Mouse (Mus musculus) heart, embryonic 16.5 days (tissue): ENCODE results near the gene Gpm6b. TPM values are rescaled to one million over a fixed set of nuclear protein-coding genes. Genes with fewer than 3 reads are reported as not detected.

Experiments used
- ATAC-seq: fragments of 200-750 bp; cut with Nextera tagmentation; replicated peaks from 2 replicates; pipeline ENCODE4 v1.8.0; 2017; ENCODE audit warnings: moderate number of reproducible peaks; ENCODE audit not compliant: insufficient read depth, low FRiP score; ENCODE audit errors: extremely low read depth
- H3K27ac ChIP-seq: fragments of 300-500 bp; sonication (generic); 2 replicates; pipeline ENCODE4 v1.5.1; 2014; ENCODE audit warnings: mild to moderate bottlenecking, low read length, control low read depth, moderate library complexity
- H3K27me3 ChIP-seq: fragments of 300-500 bp; sonication (generic); 2 replicates; pipeline ENCODE4 v1.6.1; 2014; ENCODE audit warnings: low read length, mixed read lengths; ENCODE audit not compliant: control insufficient read depth, insufficient read depth
- H3K36me3 ChIP-seq: fragments of 300-500 bp; sonication (generic); 2 replicates; pipeline ENCODE4 v1.6.1; 2014; ENCODE audit not compliant: control insufficient read depth, insufficient read depth
- H3K4me1 ChIP-seq: fragments of 300-500 bp; sonication (generic); 2 replicates; pipeline ENCODE4 v1.6.1; 2014; ENCODE audit warnings: low read length, mixed read lengths; ENCODE audit not compliant: control insufficient read depth, insufficient read depth
- H3K4me2 ChIP-seq: fragments of 300-500 bp; sonication (generic); 2 replicates; pipeline ENCODE4 v1.6.1; 2014; ENCODE audit warnings: low read depth, mild to moderate bottlenecking, control low read depth, low read length
- H3K4me3 ChIP-seq: fragments of 300-500 bp; sonication (generic); 2 replicates; pipeline ENCODE4 v1.5.1; 2014; ENCODE audit warnings: mild to moderate bottlenecking, control low read depth, low read length
- H3K9ac ChIP-seq: fragments of 300-500 bp; sonication (generic); 2 replicates; pipeline ENCODE4 v1.6.1; 2014; ENCODE audit warnings: low read length, control low read depth
- H3K9me3 ChIP-seq: fragments of 300-500 bp; sonication (generic); replicated peaks from 2 replicates; pipeline ENCODE4 v1.6.1; 2016; ENCODE audit warnings: low read length; ENCODE audit not compliant: control insufficient read depth
- WGBS: fragments of 180-500 bp; shearing (Covaris S2); extraction: QIAGEN DNeasy Blood & Tissue Kit; methylation state at CpG from one replicate; pipeline ENCODE4 v1.1.7; 2014; 5-methylcytosine and 5-hydroxymethylcytosine counted together
- polyA plus RNA-seq: library from polyadenylated mRNA; unstranded; fragments of >200 nt; fragmentation: Nextera tagmentation; extraction: Ambion mirVana; gene quantifications from 2 replicates; pipeline ENCODE4 v1.2.1, GENCODE M21; 2015

Gene Gpm6b
- polyA plus RNA-seq, 1 experiment from 2014 or later = 6.5 TPM

- no peaks in the 10 kb centered on the region for H3K9me3 ChIP-seq
- H3K27me3 ChIP-seq = no peaks in the 10 kb centered on the region
- H3K27ac ChIP-seq = no peak overlapping the region
- no peaks in the 10 kb centered on the region for H3K4me1 ChIP-seq
- no peak for ATAC-seq
- no peak overlapping the region for H3K4me3 ChIP-seq
- no peaks in the 10 kb centered on the region for H3K36me3 ChIP-seq
- WGBS = 60% methylated on average over 9 of the region's 9 CpGs
- no peak overlapping the region for H3K4me2 ChIP-seq
- H3K9ac ChIP-seq = no peak overlapping the region
These were observed 48.2 kb downstream of the Gpm6b start for GRCm38 (mm10) chrX:166286760-166287483.

GRCm38 (mm10) chrX:166291266-166291665 is 52.6 kb downstream of the Gpm6b start:
- Histone ChIP-seq H3K4me3 (no peak overlapping the region), H3K36me3 (no peaks in the 10 kb centered on the region), H3K27ac (no peak overlapping the region), H3K4me2 (no peak overlapping the region), H3K9ac (no peak overlapping the region), H3K4me1 (no peaks in the 10 kb centered on the region), H3K9me3 (no peaks in the 10 kb centered on the region), H3K27me3 (no peaks in the 10 kb centered on the region)
- no peak for ATAC-seq
- 46% methylated on average over 3 of the region's 3 CpGs for WGBS

- Histone ChIP-seq H3K4me1 (no peaks in the 10 kb centered on the region), H3K27me3 (no peaks in the 10 kb centered on the region), H3K4me2 (no peak overlapping the region), H3K36me3 (no peaks in the 10 kb centered on the region), H3K9me3 (no peaks in the 10 kb centered on the region), H3K27ac (no peak overlapping the region), H3K4me3 (no peak overlapping the region), H3K9ac (no peak overlapping the region)
- no peak for ATAC-seq
- WGBS = 84% methylated on average over 3 of the region's 3 CpGs
These were observed 54.8 kb downstream of the Gpm6b start for GRCm38 (mm10) chrX:166293465-166293864.

GRCm38 (mm10) chrX:166302791-166303190 is 64.1 kb downstream of the Gpm6b start:
- Histone ChIP-seq H3K4me1 (no peaks in the 10 kb centered on the region), H3K9me3 (no peaks in the 10 kb centered on the region), H3K36me3 (no peaks in the 10 kb centered on the region), H3K27ac (no peak overlapping the region), H3K27me3 (0 out of 2 replicates have a peak, but pooled peaks cover 2% of the 10 kb centered on the region), H3K9ac (no peak overlapping the region), H3K4me2 (no peak overlapping the region), H3K4me3 (no peak overlapping the region)
- no peak for ATAC-seq
- 56% methylated on average over 2 of the region's 2 CpGs for WGBS

- H3K4me2 ChIP-seq = no peak overlapping the region
- no peak overlapping the region for H3K27ac ChIP-seq
- ATAC-seq = no peak
- no peaks in the 10 kb centered on the region for H3K9me3 ChIP-seq
- H3K4me1 ChIP-seq = no peaks in the 10 kb centered on the region
- 0 out of 2 replicates have a peak, but pooled peaks cover 2% of the 10 kb centered on the region for H3K27me3 ChIP-seq
- H3K9ac ChIP-seq = no peak overlapping the region
- H3K4me3 ChIP-seq = no peak overlapping the region
- 67% methylated on average over 2 of the region's 2 CpGs for WGBS
- no peaks in the 10 kb centered on the region for H3K36me3 ChIP-seq
These were observed 65.6 kb downstream of the Gpm6b start for GRCm38 (mm10) chrX:166304355-166304754.

GRCm38 (mm10) chrX:166307437-166308222 is 68.9 kb downstream of the Gpm6b start:
- Histone ChIP-seq H3K4me1 (no peaks in the 10 kb centered on the region), H3K27ac (no peak overlapping the region), H3K9me3 (no peaks in the 10 kb centered on the region), H3K36me3 (no peaks in the 10 kb centered on the region), H3K9ac (no peak overlapping the region), H3K4me2 (no peak overlapping the region), H3K27me3 (no peaks in the 10 kb centered on the region), H3K4me3 (no peak overlapping the region)
- ATAC-seq = no peak
- WGBS = 73% methylated on average over 7 of the region's 7 CpGs

GRCm38 (mm10) chrX:166308798-166309197 is 70.1 kb downstream of the Gpm6b start:
- no peak overlapping the region for H3K27ac ChIP-seq
- no peak overlapping the region for H3K9ac ChIP-seq
- no peaks in the 10 kb centered on the region for H3K36me3 ChIP-seq
- H3K4me2 ChIP-seq = no peak overlapping the region
- H3K27me3 ChIP-seq = no peaks in the 10 kb centered on the region
- H3K4me1 ChIP-seq = no peaks in the 10 kb centered on the region
- H3K4me3 ChIP-seq = no peak overlapping the region
- no peaks in the 10 kb centered on the region for H3K9me3 ChIP-seq
- ATAC-seq = no peak
- 30% methylated on average over 1 of the region's 1 CpGs for WGBS

- no peak for ATAC-seq
- H3K36me3 ChIP-seq = no peaks in the 10 kb centered on the region
- no peaks in the 10 kb centered on the region for H3K27me3 ChIP-seq
- no peaks in the 10 kb centered on the region for H3K4me1 ChIP-seq
- no peak overlapping the region for H3K4me3 ChIP-seq
- 68% methylated on average over 1 of the region's 1 CpGs for WGBS
- H3K27ac ChIP-seq = no peak overlapping the region
- no peak overlapping the region for H3K9ac ChIP-seq
- no peaks in the 10 kb centered on the region for H3K9me3 ChIP-seq
- H3K4me2 ChIP-seq = no peak overlapping the region
These were observed 76.5 kb downstream of the Gpm6b start for GRCm38 (mm10) chrX:166315251-166315650.
